In the genomic region with DNA sequence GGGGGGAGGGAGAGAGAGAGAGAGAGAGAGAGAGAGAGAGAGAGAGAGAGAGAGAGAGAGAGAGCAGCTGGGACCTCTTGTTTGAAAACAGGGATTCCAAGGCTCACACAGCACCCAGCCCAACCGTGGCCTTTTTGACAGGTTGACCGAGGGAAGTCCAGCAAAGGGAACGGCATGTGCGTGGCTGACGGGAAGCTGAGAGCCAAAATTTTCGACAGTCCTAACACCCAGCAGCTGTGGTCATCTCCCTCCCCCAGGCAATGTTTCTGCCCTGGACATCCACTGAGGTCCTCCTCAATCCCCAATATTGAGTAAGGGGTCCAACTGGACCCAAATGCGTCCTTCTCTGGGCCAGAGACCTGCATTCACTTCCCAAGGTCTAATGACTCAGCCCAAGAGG, we compare ENCODE assay signal across 10 mouse cellular contexts.
DNase-seq lines count a peak whose midpoint lies in the region; ATAC-seq and TF ChIP-seq lines count a peak whose summit lies in the region.
"Had no signal": no experiment of that assay in that cellular context is flagged by ENCODE, and none has a peak within 500 bp of the region (broad histone marks: within the 10 kb centered on the region; RNA-seq: fewer than 3 reads in every experiment).

No protein-coding gene starts in this region.

- 0 out of 2 replicates have a peak overlapping the region, but pooled peaks have one; percentile 0 for H3K4me3 ChIP-seq in hindbrain, embryonic 10.5 days
- no peak overlapping the region for H3K4me3 ChIP-seq in hindbrain, postnatal 0 days (ENCODE audit: low read length)
- no peak overlapping the region for H3K4me3 ChIP-seq in limb, embryonic 13.5 days
- no peak overlapping the region for H3K4me3 ChIP-seq in midbrain, postnatal 0 days (ENCODE audit: low read depth, low read length)
- H3K4me3 ChIP-seq: limb, embryonic 12.5 days had no signal

- H3K27me3 ChIP-seq in hindbrain, embryonic 10.5 days (ENCODE audit: insufficient read depth, poor library complexity, severe bottlenecking), result peaks cover 29% of the 10 kb centered on the region
- no peaks in the 10 kb centered on the region for H3K27me3 ChIP-seq in hindbrain, postnatal 0 days (ENCODE audit: insufficient read depth, low read length)
- peaks cover 5% of the 10 kb centered on the region; the same call in 1 of the 2 replicates for H3K27me3 ChIP-seq in limb, embryonic 13.5 days
- no peaks in the 10 kb centered on the region for H3K27me3 ChIP-seq in midbrain, postnatal 0 days (ENCODE audit: insufficient read depth, low read length)

- H3K36me3 ChIP-seq in hindbrain, embryonic 10.5 days, result no peaks in the 10 kb centered on the region
- H3K36me3 ChIP-seq in hindbrain, postnatal 0 days (ENCODE audit: insufficient read depth, low read length), result no peaks in the 10 kb centered on the region
- H3K36me3 ChIP-seq in limb, embryonic 13.5 days, result no peaks in the 10 kb centered on the region
- H3K36me3 ChIP-seq in midbrain, postnatal 0 days (ENCODE audit: insufficient read depth, low read length), result no peaks in the 10 kb centered on the region
- H3K36me3 ChIP-seq: limb, embryonic 12.5 days had no signal

- ATAC-seq in hindbrain, postnatal 0 days, result no peak
- ATAC-seq in limb, embryonic 13.5 days (ENCODE audit: low FRiP score, low read depth), result 0 out of 2 replicates have a peak, but pooled peaks have one; percentile 22
- no peak for ATAC-seq in midbrain, postnatal 0 days (ENCODE audit: low FRiP score)
- ATAC-seq: activated CD4-positive, CD25-positive, alpha-beta regulatory T cell, adult 4 months had no signal

- peak overlapping the region; percentile 76 for H3K27ac ChIP-seq in hindbrain, embryonic 10.5 days
- H3K27ac ChIP-seq in hindbrain, postnatal 0 days, result no peak overlapping the region
- H3K27ac ChIP-seq in limb, embryonic 13.5 days, result peak overlapping the region; percentile 58
- 0 out of 2 replicates have a peak overlapping the region, but pooled peaks have one; percentile 52 for H3K27ac ChIP-seq in midbrain, postnatal 0 days (ENCODE audit: low read depth, low read length)

- H3K9me3 ChIP-seq in hindbrain, embryonic 10.5 days, result no peaks in the 10 kb centered on the region
- no peaks in the 10 kb centered on the region for H3K9me3 ChIP-seq in hindbrain, postnatal 0 days (ENCODE audit: low read length)
- no peaks in the 10 kb centered on the region for H3K9me3 ChIP-seq in limb, embryonic 13.5 days
- no peaks in the 10 kb centered on the region for H3K9me3 ChIP-seq in midbrain, postnatal 0 days (ENCODE audit: low read length)
- H3K9me3 ChIP-seq: limb, embryonic 12.5 days had no signal

- intact Hi-C loops in heart, postnatal 25 days (cut with DNase I), result no loop called here

- peaks cover 58% of the 10 kb centered on the region for H3K4me1 ChIP-seq in hindbrain, embryonic 10.5 days (replicated peaks)
- H3K4me1 ChIP-seq in hindbrain, postnatal 0 days (ENCODE audit: insufficient read depth, low read length), result peaks cover 10% of the 10 kb centered on the region
- peaks cover 40% of the 10 kb centered on the region for H3K4me1 ChIP-seq in limb, embryonic 13.5 days
- H3K4me1 ChIP-seq in midbrain, postnatal 0 days (ENCODE audit: insufficient read depth, low read length), result peaks cover 16% of the 10 kb centered on the region

- no peak for DNase-seq in hindbrain, embryonic 10.5 days (ENCODE audit: low spot score)
- DNase-seq in hindbrain, postnatal 0 days (ENCODE audit: low spot score), result no peak
- DNase-seq in heart, postnatal 25 days (ENCODE audit: low spot score), result peak; percentile 35
- DNase-seq in midbrain, postnatal 0 days (ENCODE audit: low spot score), result no peak
- DNase-seq in yolk sac, embryonic 10.5 days (ENCODE audit: low spot score), result no peak
- DNase-seq in adrenal gland, postnatal 25 days, result no peak
- no peak for DNase-seq in layer of hippocampus, adult 9-11 months

- no peak for TF ChIP-seq CTCF in hindbrain, postnatal 0 days (IDR thresholded peaks at IDR 0.05; ENCODE audit: low read depth)
- TF ChIP-seq CTCF in midbrain, postnatal 0 days (IDR thresholded peaks at IDR 0.05), result no peak

- H3K9ac ChIP-seq in hindbrain, postnatal 0 days (replicated peaks; ENCODE audit: low read length), result no peak overlapping the region
- H3K9ac ChIP-seq in limb, embryonic 13.5 days, result no peak overlapping the region
- H3K9ac ChIP-seq in midbrain, postnatal 0 days (replicated peaks; ENCODE audit: low read length, poor library complexity, severe bottlenecking), result no peak overlapping the region

- H3K4me2 ChIP-seq in hindbrain, postnatal 0 days (ENCODE audit: low read depth, low read length), result no peak overlapping the region
- H3K4me2 ChIP-seq in limb, embryonic 13.5 days (replicated peaks), result peak overlapping the region; percentile 39
- H3K4me2 ChIP-seq in midbrain, postnatal 0 days (ENCODE audit: low read depth, low read length, poor library complexity, severe bottlenecking), result no peak overlapping the region
- H3K4me2 ChIP-seq: limb, embryonic 12.5 days had no signal

- 40% methylated on average over 7 of the region's 7 CpGs for WGBS in hindbrain, embryonic 10.5 days
- WGBS in hindbrain, postnatal 0 days, result 25% methylated on average over 7 of the region's 7 CpGs
- 63% methylated on average over 7 of the region's 7 CpGs for WGBS in limb, embryonic 13.5 days
- WGBS in midbrain, postnatal 0 days, result 34% methylated on average over 7 of the region's 7 CpGs
